Mouse (Mus musculus): ENCODE measurements at regions not wholly inside any gene's neighbourhood (a gene's known extent, or its start where the extent isn't known, plus 50 kb on each side); places are given as distances from the start of the nearest gene placed in this dataset.
"Not testable (repeated sequence)": the region's sequence is repeated elsewhere in the genome, so short reads cannot be mapped to it uniquely, and the experiment has no call there.

- in situ Hi-C loops (cut with MboI, MseI) = not testable (repeated sequence)
Measured at GRCm38 (mm10) chr6:67679106-67679505, 143.5 kb upstream of the Tacstd2 start.

DNA sequence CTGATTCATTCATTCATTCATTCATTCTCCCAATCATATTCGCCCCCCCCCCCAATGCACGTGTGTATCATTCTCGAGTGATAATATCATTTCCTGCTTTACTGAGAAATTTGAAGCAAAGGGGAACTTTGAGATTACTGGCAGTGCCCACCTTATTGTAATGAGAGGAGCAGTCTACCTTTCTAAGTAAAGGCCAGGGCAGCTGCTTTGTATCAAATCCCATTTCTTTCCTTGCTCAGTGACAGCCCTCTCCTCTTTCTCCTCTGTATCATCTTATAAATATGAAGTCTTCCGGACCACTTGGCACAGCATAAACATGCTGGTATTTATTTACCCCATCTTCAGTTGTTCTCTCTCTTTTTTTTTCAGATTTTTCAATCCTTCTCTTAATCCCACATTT, 139.1 kb upstream of the Tacstd2 start:
- in situ Hi-C loops (cut with MboI, MseI) = not testable (repeated sequence)

DNA sequence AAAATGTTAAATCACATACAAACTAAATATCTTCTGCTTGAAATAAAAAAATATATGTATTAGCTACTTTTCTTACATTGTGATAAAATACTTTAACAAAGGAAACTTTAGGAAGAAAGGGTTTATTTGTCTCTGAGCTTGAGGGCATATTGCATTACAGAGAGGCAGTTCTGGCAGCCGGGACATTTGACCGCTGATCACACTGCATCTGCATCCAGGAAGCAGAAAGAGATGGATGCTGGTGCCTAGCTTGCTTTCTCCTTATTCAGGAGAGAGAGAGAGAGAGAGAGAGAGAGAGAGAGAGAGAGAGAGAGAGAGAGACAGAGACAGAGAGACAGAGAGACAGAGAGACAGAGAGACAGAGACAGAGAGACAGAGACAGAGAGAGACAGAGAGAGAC, 137.7 kb upstream of the Tacstd2 start:
- in situ Hi-C loops (cut with MboI, MseI) = not testable (repeated sequence)

DNA sequence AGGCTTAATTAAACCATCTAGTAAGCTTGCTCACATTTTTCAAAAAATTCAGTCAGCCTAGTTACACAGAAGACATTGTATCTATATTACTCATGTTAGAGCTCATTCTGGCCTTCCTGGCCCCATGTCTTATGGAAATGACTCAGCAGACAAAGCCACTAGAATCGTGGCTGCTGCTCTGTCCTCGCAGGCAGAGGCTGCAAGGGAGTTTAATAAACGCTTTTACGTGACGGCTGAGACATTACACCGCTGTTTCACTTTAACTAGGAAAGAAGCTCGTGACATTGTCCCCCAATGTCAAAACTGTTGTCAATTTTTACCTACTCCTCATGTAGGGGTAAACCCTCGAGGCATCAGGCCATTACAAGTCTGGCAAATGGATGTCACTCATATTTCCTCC, 132.5 kb upstream of the Tacstd2 start:
- in situ Hi-C loops (cut with MboI, MseI) = not testable (repeated sequence)

GRCm38 (mm10) chr6:67631617-67632016, 96.0 kb upstream of the Tacstd2 start:
- in situ Hi-C loops (cut with MboI, MseI) = loop anchor here (10.0 kb wide), 1 partner anchor 97 kb away; the partner anchor contains the start of gene Tacstd2

- in situ Hi-C loops (cut with MboI, MseI) = no loop called here
Measured at GRCm38 (mm10) chr6:67610402-67610801, 74.8 kb upstream of the Tacstd2 start.

DNA sequence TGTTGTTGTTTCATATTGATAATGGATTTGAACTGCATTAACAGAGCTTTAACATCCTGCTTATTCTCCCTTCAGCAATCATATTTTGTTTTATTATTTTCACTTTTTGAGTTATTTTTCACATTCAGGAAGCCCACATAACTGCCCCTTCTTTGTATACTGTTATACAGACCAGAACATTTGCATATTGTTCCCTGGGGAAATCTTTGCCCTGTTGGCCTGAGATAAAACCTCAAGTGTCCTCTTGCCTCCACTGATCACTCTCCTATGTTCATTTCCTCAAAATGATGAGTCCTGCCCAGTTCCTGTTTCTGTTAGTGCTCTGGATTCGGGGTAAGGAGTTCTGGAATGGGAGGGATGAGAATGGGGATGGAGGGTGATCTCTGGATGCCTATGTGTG, 73.9 kb upstream of the Tacstd2 start:
- in situ Hi-C loops (cut with MboI, MseI) = not testable (repeated sequence)
